Mouse (Mus musculus) cerebellum, adult (tissue): ENCODE results near the gene Tnni1.

Experiments
- ATAC-seq: cut with Nextera tagmentation; 2 replicates; pipeline ENCODE4 v1.9.2; 2017; ENCODE audit warnings: mild to moderate bottlenecking, moderate library complexity, mixed read lengths; ENCODE audit not compliant: insufficient number of reproducible peaks, low FRiP score, low TSS enrichment

Tnni1 gene

DNA sequence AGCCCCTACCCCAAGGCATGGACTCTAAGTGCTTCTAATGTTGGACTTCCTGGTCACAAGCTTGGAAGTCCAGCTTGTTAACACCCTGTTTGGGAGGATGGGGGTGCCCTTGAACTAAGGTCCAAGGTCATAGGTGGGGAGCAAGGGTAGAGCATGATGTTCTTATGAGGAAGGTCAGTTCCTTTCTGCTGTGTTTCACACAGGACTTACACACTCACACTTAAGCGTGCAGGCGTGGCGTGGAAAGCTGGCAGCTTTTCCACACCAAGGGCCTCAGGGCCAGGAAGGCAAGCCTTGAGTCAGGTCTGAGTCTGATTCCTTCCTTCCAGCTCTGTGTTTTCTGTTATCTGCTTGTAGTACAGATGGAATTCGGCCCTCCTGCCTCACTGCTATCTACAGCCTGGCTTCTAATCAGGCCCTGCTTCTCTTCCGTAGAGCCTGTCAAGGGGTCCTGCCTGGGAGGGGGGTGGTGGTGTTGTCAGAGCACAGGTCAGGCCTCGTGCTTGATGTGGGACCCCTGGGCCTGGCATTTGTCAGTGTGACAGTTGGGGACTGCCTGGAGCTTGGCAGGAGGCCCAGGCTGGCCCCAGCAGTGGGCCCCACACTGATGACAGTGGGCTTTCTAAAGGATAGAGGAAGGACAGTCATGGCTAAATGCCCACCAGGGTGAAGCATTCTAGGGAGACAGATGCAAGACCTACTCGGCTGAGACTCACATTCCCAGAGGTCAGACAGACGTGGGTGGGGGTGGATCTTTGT, 21.1 kb downstream of the Tnni1 start:
- ATAC-seq = no peak

DNA sequence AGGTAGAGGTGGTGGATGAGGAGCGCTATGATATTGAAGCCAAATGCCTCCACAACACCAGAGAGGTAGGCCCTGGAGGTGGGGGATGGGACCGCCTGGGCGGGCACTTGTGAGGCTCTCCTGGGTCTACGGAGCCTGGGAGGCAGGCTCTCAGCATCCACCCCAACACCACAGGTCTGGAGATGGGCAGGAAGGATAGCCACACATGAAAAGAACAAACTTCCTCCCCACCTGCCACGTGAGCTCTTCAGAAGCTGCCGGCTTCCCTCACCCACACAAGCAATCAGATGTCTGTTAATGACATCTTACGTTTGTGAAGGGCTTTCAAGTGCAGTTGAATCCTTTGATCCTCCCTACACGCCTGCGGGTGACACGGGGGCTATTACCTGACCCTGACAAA, 28.3 kb downstream of the Tnni1 start:
- no peak for ATAC-seq

DNA sequence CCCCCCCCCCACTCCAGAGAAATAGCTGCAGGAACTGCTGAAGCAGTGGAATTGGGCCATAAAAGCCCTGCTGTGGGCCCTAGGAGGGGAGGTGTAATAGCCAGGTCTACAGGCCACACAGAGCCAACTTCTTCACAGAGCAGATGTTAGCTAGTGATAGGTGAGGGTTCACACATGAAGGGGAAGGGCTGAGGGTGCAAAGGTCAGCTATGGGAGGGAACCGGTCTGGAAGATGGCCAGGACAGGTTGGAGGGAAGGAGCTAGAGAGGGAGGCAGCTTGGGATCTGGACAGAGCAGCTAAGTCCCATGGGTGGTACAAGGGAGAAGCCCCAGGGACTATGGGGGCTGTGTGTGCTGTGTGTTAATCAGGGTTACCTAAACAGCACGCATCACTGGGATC, 30.9 kb downstream of the Tnni1 start:
- ATAC-seq = no peak

DNA sequence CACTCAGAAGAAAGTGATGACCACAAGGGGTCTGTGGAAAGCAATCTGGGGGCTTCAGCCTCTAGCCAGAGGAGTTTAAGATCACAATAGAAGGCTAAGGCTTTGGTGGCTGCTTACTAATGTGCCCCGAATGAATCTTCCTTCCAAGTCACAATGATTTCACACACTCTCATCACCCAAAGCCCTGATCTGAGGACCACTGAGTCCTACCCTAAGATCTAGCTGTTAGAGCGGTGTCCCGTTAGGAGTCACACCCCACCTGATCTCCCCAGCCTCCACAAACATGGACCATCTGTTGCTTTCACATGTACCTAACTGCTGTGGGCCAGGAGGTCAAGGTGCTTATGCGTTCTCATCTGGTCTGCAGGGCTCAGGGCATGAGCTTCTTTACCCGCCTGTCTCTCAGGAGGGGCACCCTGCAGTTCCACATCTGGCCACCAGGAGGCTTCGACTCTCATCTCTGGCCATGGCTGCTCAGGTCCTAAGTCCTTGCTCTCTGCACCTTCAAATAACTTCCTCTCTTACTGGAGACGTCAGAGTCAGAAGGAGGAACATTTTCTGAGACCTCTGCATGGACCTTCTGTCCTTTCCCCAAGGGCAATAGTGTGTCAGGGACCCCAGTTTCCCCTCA, 31.9 kb downstream of the Tnni1 start:
- peak; percentile 38; the same call in 1 of the 2 replicates for ATAC-seq

- no peak for ATAC-seq
These were observed 33.0 kb downstream of the Tnni1 start for GRCm38 (mm10) chr1:135812205-135812604.

DNA sequence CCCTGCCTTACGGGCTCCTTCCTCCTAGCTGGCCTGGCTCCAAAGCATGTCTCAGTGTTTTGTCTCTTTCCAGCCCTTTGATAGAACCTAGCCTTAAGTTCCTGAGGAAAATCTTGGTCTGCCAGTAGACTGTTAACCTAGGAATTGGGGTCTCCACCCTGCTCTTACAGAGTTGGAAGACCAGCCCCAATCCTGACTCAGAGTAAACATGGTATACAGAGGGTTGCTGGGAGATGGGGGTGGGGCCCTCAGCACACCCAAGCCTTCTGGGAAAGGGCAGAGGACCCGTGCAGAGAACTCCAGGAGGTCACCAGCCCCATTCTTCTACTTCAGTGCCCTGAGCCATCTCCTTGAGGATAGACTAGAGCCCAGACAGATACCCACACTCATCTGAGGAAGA, 33.4 kb downstream of the Tnni1 start:
- no peak for ATAC-seq

- ATAC-seq = no peak
These were observed 33.8 kb downstream of the Tnni1 start for GRCm38 (mm10) chr1:135813071-135813470.

GRCm38 (mm10) chr1:135813687-135814395, 34.6 kb downstream of the Tnni1 start:
- no peak for ATAC-seq

DNA sequence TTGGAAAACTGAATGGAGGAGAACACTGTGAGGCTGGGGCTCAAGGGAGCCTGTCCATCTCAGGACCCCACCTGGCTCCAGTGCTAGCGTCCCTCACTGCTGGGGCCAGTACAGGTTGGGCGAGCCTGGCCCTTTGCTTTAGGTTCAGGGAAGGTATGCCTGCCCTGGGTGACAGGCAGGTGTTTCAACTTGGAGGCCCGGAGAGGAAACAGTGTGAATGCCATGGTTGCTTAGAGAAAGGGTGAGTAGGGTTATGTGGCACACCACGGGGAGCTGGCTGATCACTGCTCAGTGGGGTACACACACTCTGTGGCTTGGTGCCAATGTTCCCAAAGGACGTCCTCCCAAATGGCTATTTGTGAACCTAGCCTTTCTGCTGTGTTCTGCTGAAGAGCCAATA, 35.3 kb downstream of the Tnni1 start:
- ATAC-seq = no peak

DNA sequence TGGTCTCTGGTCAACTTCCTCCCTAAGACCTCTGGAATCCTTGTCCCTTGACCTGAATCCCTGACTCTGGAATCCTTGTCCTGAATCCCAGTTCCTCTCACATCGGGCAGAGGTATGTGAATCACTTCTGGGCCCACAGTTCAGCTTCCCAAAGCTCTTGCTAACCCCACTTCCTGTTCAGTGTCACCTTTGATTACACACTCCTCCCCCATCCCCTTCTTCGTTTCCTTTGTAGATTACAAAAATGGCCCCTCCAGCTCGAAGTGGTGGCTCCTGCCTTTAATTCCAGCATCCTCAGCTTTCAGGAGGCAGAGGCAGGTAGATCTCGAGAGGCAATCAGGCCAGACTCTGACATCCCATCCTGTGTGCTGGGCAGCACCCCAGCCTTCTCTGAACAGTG, 38.4 kb downstream of the Tnni1 start:
- no peak for ATAC-seq

GRCm38 (mm10) chr1:135818481-135819086, 39.4 kb downstream of the Tnni1 start, which contains the start of gene Lad1:
Gene Lad1 (plus strand): TSS chr1:135818598.
- ATAC-seq = no peak; the same call in 1 of the 2 replicates

- no peak for ATAC-seq
These were observed 40.8 kb downstream of the Tnni1 start for GRCm38 (mm10) chr1:135820071-135820470.

GRCm38 (mm10) chr1:135820736-135821364, 41.6 kb downstream of the Tnni1 start:
- no peak for ATAC-seq

GRCm38 (mm10) chr1:135821780-135822179, 42.5 kb downstream of the Tnni1 start:
- ATAC-seq = no peak

DNA sequence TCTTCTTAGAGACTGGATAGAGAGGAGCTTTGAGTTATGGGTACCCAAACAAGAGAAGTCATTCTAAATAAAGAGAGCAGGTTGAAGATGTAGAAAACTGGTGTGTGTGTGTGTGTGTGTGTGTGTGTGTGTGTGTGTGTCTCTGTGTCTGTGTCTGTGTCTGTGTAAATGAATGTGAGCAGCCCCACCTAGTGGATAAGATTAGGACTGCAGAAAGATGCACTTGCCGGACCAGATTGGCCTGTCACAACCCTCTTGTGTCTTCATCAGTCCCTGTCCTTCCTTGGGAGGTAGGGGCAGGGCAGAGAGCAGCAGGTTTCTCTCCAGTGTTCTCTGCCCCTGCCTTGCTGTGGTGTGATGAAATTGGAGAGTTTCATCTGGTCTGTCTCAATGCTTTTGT, 49.7 kb downstream of the Tnni1 start:
- no peak for ATAC-seq

DNA sequence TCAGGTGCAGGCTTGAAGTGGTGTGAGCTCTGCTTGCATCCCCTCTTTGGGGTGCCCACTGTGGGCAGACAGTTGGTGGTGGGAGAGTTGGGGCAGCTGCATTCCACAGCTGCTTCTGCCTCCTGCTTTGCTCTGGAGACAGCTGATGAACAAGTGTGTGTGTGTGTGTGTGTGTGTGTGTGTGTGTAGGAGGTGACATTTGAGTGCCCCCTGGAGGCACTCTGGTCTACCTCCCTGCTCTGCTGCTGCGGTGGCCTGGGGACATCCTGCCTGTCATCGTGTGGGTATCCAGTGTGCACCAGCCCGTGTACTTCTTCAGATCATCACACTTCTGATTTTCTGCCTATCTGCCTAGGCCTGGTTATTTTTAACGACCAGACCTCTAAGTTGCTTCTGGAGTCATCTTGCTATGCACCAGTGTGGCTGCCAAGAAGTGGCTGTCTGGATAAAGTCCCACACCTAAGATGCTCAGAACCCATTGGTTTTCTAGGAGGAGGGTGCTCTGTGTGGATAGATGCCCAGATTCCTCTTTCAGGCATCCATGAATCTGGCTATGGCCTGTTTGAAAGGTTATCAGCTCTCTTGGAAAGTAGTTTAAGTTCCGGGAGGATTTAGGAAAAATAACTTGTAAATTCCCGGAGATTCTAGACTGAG, 55.1 kb downstream of the Tnni1 start:
- ATAC-seq = no peak

DNA sequence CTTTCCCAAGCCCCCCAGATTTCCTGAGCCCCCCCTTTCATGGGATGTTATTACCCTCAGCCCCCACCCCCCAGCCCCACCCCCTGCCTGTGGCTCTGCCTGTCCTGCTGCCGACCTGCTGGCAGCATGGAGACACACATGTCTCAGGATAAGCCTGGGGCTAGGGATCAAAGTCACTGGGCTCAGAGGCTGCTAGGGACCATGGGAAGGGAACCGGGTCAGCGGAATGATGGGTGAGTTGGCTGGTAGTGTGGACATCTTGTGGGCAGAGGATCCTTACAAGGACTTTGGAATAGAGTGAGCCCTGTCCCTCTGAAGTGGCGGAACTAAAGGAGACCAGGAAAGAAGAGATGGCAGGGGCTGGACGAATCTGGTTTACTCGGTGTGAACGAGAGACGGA, 55.7 kb downstream of the Tnni1 start:
- ATAC-seq = no peak

DNA sequence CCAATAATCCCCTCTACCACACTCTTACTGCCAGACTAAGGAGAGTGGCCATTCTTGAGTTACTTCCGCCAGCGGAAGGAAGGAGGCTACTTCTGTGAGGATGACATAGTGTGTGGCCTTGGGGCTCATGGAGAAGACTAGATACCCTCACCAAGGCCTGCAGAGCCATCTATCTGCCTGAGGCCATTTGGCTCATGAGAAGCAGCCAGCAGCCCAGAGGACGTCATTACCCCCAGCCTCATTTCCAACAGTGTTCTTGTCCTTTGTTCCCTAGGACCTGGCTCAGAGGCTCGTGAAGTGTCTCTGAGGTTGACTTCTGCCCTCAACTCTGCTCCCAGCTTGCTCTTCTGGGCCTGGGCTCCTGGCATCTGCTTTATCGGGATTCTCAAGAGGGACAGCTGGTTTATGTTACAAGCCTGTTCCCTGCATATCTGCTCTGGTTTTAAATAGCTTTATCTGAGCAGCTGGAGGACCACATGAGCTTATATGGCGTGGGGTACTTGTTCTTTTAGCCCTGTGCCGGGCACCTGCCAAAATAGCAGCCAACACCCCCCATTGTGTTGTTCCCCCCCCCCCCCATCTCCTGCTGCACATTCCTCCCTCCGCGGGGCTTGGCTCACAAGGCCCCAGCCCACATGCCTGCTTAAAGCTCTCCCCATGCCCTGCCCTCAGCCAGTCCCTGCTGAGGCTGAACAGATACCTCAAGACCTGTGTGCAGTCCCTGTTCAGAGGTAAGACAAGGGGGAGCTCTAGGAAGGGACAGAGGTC, 56.7 kb downstream of the Tnni1 start, which contains the start of gene Tnnt2:
Gene Tnnt2, plus strand, starts transcription at position 639 of the 768 bp plus-strand sequence.
- no peak for ATAC-seq

DNA sequence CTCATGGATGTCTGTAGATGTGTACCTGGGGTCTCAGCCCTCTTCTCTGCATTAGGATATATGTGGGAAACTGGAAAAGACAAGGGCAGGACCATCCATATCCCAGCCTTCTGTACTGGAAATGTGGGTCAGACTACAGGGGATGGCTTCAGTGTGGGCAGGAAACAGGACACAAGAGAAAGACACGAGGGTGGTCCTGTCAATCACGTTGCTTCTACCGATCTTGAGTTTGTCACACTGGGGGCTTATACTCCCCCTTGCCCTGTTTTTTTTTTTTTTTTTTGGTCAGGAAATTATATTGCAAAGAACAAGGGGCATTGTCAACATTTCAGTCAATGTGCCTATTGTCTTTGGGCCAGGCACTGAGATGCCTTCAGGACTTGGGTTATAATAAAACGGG, 59.4 kb downstream of the Tnni1 start:
- no peak for ATAC-seq
